In genomic region chr8:76182520-76182919, GRCm38 (mm10) we compare ENCODE assay signal across 12 mouse cellular contexts.
"Had no signal": no experiment of that assay in that cellular context is flagged by ENCODE, and none has a peak within 500 bp of the region (broad histone marks: within the 10 kb centered on the region; RNA-seq: fewer than 3 reads in every experiment).

No protein-coding gene starts in this region.

- ATAC-seq: midbrain, embryonic 16.5 days had no signal

- DNase-seq: lung, adult 18-20 months; lung, embryonic 14.5 days; lung, postnatal 10 days; lung, postnatal 4 days; midbrain, embryonic 14.5 days; retina, postnatal 1 day; right cerebral cortex, postnatal 14 days; spleen, adult 18-20 months; thymus, adult 2 months; thymus, postnatal 25 days; thymus, postnatal 4 days had no signal
